Mouse (Mus musculus) embryonic fibroblast, embryonic 13.5 days (primary cell): ENCODE data around the gene Ppm1b.

Experiments
- CTCF ChIP-seq: IDR thresholded peaks from 2 replicates; pipeline ENCODE4 v1.5.1; 2011; ENCODE audit warnings: mild to moderate bottlenecking, control low read depth, low read length, moderate library complexity, borderline replicate concordance; ENCODE audit not compliant: insufficient read depth
- POLR2A ChIP-seq: IDR thresholded peaks from 2 replicates; pipeline ENCODE4 v1.6.1; 2011; ENCODE audit warnings: low read depth, mild to moderate bottlenecking, control low read depth, low read length, moderate library complexity

DNA sequence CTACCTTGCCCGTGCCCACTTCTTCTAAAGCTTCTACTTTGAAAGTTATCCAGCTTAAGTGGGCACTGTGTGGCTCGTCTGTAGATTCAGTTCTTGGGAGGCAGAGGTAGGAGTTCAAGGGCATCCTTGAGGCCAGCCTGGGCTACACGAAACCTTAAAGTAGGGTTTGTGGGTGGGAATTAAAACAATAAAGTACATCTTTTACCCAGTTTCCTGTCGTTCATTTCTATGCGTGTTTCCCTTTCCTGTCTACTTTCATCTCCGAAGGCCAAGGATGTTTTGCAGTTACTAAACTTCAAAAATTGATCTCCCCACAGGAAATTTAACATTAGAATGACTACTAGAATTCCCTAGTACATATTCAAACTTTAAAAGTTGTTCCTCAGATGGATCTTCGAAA, 19.3 kb upstream of the Ppm1b start:
- TF ChIP-seq CTCF (no peak), POLR2A (no peak)
